Mouse (Mus musculus) intestine, postnatal 0 days (tissue): ENCODE data around the gene Nptx2. TPM values are rescaled to one million over a fixed set of nuclear protein-coding genes. Genes with fewer than 3 reads are reported as not detected.

ENCODE experiments used
- ATAC-seq: fragments of 200-750 bp; cut with Nextera tagmentation; 2 replicates; pipeline ENCODE4 v1.8.0; 2017; ENCODE audit warnings: mild to moderate bottlenecking, moderate TSS enrichment, moderate library complexity
- H3K27ac ChIP-seq: fragments of 300-500 bp; sonication (generic); 2 replicates; pipeline ENCODE4 v1.5.1; 2014; ENCODE audit warnings: mild to moderate bottlenecking, low read depth, low read length, moderate library complexity
- H3K27me3 ChIP-seq: fragments of 300-500 bp; sonication (generic); replicated peaks from 2 replicates; pipeline ENCODE4 v1.6.1; 2014; ENCODE audit warnings: low read length, mixed read lengths; ENCODE audit not compliant: control insufficient read depth, insufficient read depth
- H3K36me3 ChIP-seq: fragments of 300-500 bp; sonication (generic); 2 replicates; pipeline ENCODE4 v1.6.1; 2014; ENCODE audit warnings: mild to moderate bottlenecking, moderate library complexity; ENCODE audit not compliant: control insufficient read depth, insufficient read depth
- H3K4me1 ChIP-seq: fragments of 300-500 bp; sonication (generic); replicated peaks from 2 replicates; pipeline ENCODE4 v1.6.1; 2014; ENCODE audit warnings: antibody characterized with exemption, low read length, mixed read lengths; ENCODE audit not compliant: control insufficient read depth, insufficient read depth
- H3K4me2 ChIP-seq: fragments of 300-500 bp; sonication (generic); replicated peaks from 2 replicates; pipeline ENCODE4 v1.6.1; 2014; ENCODE audit warnings: low read depth, mild to moderate bottlenecking, moderate library complexity
- H3K4me3 ChIP-seq: fragments of 300-500 bp; sonication (generic); 2 replicates; pipeline ENCODE4 v1.5.1; 2014; ENCODE audit warnings: low read depth, low read length
- H3K9ac ChIP-seq: fragments of 300-500 bp; sonication (generic); 2 replicates; pipeline ENCODE4 v1.6.1; 2014; ENCODE audit warnings: mild to moderate bottlenecking, low read depth, low read length
- H3K9me3 ChIP-seq: fragments of 300-500 bp; sonication (generic); 2 replicates; pipeline ENCODE4 v1.6.1; 2016; ENCODE audit warnings: mixed run types; ENCODE audit not compliant: control insufficient read depth
- CTCF ChIP-seq: sonication (generic); IDR thresholded peaks from 2 replicates; pipeline ENCODE4 v1.5.1; 2016; ENCODE audit warnings: low read depth, mild to moderate bottlenecking, control low read depth, antibody characterized with exemption, moderate library complexity
- WGBS: fragments of 180-500 bp; shearing (Covaris S2); extraction: QIAGEN DNeasy Blood & Tissue Kit; methylation state at CpG from one replicate; pipeline ENCODE4 v1.1.7; 2014; 5-methylcytosine and 5-hydroxymethylcytosine counted together
- polyA plus RNA-seq: library from polyadenylated mRNA; unstranded; fragments of >200 nt; fragmentation: Nextera tagmentation; extraction: Ambion mirVana; gene quantifications from 2 replicates; pipeline ENCODE4 v1.2.1, GENCODE M21; 2015

The Nptx2 gene
- polyA plus RNA-seq: 2.0 and 2.2 TPM in 2 replicates

DNA sequence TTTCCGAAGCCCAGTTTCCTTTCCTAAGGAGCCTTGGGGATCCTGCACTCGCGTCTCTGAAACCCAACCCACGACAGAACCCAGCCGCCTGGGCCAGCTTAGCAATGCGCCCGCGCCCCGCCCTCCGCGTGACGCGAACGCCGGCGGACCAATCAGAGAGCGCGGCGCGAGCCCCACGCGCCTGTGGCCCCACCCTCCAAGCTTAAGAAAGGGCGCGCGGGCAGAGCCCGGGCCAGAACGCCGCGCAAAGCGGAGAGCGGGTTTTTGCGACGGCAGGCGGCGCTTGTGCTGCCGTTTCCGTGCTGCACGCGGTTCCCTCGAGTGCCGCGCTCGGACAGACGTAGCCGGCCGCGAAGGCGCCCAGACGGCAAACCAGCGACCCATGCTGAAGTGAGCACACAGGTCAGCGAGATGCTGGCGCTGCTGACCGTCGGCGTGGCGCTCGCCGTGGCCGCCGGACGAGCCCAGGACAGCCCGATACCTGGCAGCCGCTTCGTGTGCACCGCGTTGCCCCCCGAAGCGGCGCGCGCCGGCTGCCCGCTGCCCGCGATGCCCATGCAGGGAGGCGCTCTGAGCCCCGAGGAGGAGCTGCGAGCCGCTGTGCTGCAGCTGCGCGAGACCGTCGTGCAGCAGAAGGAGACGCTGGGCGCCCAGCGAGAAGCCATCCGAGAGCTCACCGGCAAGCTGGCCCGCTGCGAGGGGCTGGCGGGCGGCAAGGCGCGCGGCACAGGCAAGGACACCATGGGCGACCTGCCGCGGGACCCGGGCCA, at the start of gene Nptx2:
Gene Nptx2 (plus strand): TSS at position 250 of the 770 bp plus-strand sequence.
- Histone ChIP-seq H3K4me2 (peak within 1 kb of the TSS; percentile 61), H3K36me3 (no peaks in the 10 kb centered on the region), H3K9ac (peak within 1 kb of the TSS; percentile 34; the same call in 1 of the 2 replicates), H3K27ac (no peak within 1 kb of the TSS), H3K9me3 (no peaks in the 10 kb centered on the region), H3K4me3 (peak within 1 kb of the TSS; percentile 36), H3K27me3 (peaks cover 55% of the 10 kb centered on the region), H3K4me1 (no peaks in the 10 kb centered on the region; the same call in 1 of the 2 replicates)
- peak; percentile 95 for ATAC-seq
- WGBS: under 1% methylated on average over 98 of the region's 99 CpGs
- peak; percentile 75 for TF ChIP-seq CTCF

DNA sequence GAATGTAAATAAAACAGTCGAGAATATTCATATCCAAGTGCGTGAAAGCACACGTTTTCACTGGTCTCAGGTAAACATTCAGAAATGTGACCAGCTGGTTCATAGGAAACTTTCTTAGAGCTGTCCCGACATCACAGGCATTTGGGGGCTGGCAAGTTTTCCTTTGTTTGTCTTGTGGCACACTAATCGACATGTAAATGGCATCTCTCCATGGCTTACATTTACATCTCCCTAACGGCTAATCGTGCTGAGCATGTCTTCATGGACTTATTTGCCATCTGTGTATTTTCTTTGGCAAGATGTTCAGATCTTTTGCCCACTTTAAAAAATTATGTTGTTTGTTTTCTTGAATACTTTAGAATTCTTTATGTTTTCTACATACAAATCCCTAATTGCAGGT, 49.2 kb upstream of the Nptx2 start:
- 77% methylated on average over 7 of the region's 7 CpGs for WGBS
- Histone ChIP-seq H3K36me3 (no peaks in the 10 kb centered on the region), H3K9ac (no peak overlapping the region), H3K9me3 (no peaks in the 10 kb centered on the region), H3K4me2 (no peak overlapping the region), H3K4me1 (no peaks in the 10 kb centered on the region), H3K4me3 (no peak overlapping the region), H3K27me3 (no peaks in the 10 kb centered on the region), H3K27ac (no peak overlapping the region)
- TF ChIP-seq CTCF: no peak
- no peak for ATAC-seq

DNA sequence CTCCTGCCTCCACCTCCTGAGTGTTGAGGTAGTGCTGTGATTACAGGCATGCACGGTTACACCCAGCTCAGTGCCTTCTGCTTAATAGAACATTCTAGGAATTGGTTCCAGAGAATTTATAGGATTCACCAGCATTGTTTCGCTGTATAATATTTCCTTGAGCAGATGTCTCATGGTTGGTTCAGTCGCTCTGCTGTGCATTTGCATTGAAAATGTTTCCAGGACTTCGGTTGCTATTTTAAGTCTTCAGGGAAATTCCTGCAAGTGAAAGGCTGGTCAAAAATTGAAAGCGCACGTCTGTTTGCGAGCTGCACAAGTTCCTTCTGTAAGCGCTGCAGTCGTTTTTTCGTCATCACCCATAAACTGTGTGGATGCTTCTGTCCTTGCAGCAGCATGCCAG, 41.5 kb upstream of the Nptx2 start:
- no peak for TF ChIP-seq CTCF
- no peak overlapping the region for H3K9ac ChIP-seq
- H3K4me2 ChIP-seq: no peak overlapping the region
- H3K36me3 ChIP-seq: no peaks in the 10 kb centered on the region
- H3K27ac ChIP-seq: no peak overlapping the region
- WGBS: 89% methylated on average over 10 of the region's 10 CpGs
- H3K9me3 ChIP-seq: no peaks in the 10 kb centered on the region
- H3K4me3 ChIP-seq: no peak overlapping the region
- H3K4me1 ChIP-seq: no peaks in the 10 kb centered on the region
- no peaks in the 10 kb centered on the region for H3K27me3 ChIP-seq
- no peak for ATAC-seq

DNA sequence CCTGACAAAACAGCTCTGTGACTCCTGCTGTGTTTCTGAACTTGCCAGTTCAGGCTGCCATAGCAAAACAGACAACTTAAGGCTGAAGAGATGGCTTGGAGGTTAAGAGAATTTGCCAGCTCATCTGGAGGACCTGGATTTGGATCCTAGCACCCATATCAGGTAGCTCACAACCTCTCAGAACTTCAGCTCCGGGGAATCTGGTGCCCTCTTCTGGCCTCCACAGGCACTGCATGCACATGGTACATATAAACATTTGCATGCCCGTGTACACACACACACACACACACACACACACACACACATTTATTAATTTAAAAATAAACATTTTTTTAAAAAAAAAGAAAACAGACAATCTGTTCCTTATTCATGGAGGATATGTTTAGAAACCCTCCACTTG, 40.0 kb upstream of the Nptx2 start:
- Histone ChIP-seq H3K9ac (no peak overlapping the region), H3K4me1 (no peaks in the 10 kb centered on the region), H3K4me3 (no peak overlapping the region), H3K27me3 (no peaks in the 10 kb centered on the region), H3K27ac (no peak overlapping the region), H3K36me3 (no peaks in the 10 kb centered on the region), H3K9me3 (no peaks in the 10 kb centered on the region), H3K4me2 (no peak overlapping the region)
- ATAC-seq: no peak
- peak; percentile 32; the same call in 1 of the 2 replicates for TF ChIP-seq CTCF
- WGBS: 91% methylated on average over 2 of the region's 2 CpGs

DNA sequence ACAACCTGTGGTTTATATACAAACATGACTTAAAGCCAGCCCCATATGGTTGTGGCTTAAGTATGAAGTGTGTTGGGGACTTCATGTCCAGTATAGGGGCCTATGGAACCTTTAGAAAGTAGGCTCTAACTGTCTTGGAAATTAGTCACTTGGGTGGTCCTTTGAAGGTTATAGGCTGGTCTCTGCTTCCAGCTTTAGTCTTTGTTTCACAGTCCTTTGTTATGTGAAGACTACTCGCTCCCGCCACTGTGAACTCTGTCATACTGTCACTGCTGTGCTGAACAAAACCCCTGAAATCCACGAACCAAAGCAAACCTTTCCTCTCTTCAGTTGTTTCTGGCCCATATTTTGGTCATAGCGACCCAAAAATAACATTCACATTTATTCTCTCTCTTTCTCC, 39.5 kb upstream of the Nptx2 start:
- H3K9ac ChIP-seq: no peak overlapping the region
- no peaks in the 10 kb centered on the region for H3K27me3 ChIP-seq
- no peak overlapping the region for H3K27ac ChIP-seq
- H3K4me2 ChIP-seq: no peak overlapping the region
- no peak for ATAC-seq
- H3K9me3 ChIP-seq: no peaks in the 10 kb centered on the region
- 86% methylated on average over 4 of the region's 4 CpGs for WGBS
- H3K36me3 ChIP-seq: no peaks in the 10 kb centered on the region
- no peak for TF ChIP-seq CTCF
- H3K4me1 ChIP-seq: no peaks in the 10 kb centered on the region
- H3K4me3 ChIP-seq: no peak overlapping the region

DNA sequence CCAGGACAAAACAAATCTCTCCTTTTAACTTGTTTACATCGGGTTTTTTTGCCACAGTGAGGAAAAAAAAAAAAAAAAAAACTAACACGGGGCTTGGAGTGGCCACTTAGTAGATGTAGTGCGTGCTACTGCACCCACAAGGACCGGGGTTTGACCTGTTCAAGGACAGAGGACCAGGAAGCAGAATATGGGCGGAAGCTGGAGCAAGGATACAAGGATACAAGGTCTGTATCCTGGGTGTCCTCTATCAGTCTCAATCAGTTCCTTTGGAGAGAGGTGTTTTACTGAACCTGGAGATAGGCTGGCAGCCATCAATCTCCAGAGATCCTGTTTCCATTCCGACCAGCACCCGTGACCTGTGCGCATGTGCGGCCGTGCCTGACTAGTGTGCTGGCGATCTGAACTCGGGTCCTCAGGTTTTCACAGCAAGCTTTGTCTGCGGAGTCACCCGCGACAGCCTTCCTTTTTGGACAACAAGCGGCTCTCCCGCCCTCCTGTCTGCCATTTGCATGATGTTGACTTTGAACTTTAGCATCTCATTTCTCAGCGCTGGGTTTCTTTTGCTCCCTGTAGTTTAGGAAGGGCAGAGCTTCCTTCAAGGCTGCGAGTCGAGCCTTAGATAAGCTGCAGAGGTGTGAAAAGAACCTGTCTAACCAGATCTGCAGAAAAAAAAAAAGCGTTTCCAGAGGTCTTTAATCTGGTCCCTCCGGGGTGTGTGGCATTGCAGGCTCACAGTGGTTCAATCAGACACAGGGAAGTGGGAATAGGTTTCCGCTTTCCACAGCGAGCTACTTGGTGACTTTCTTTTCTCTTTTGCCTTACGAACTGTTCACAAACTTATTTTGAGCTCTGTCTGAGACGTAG, 38.8 kb upstream of the Nptx2 start:
- Histone ChIP-seq H3K4me2 (peak overlapping the region; percentile 50), H3K36me3 (no peaks in the 10 kb centered on the region), H3K4me1 (no peaks in the 10 kb centered on the region), H3K27me3 (no peaks in the 10 kb centered on the region), H3K4me3 (0 out of 2 replicates have a peak overlapping the region, but pooled peaks have one; percentile 7), H3K27ac (no peak overlapping the region), H3K9me3 (no peaks in the 10 kb centered on the region), H3K9ac (no peak overlapping the region)
- no peak for TF ChIP-seq CTCF
- 17% methylated on average over 26 of the region's 26 CpGs for WGBS
- peak; percentile 87 for ATAC-seq
